Mouse (Mus musculus) spleen, embryonic (tissue): ENCODE measurements at regions not wholly inside any gene's neighbourhood (a gene's known extent, or its start where the extent isn't known, plus 50 kb on each side); places are given as distances from the start of the nearest gene placed in this dataset.

Experiments
- CTCF ChIA-PET: fragments of 350-600 bp; sonication (Branson Sonifier 250); formaldehyde crosslinking; loops from one replicate; lab custom pipeline; 2022; lab: Charles Lee

GRCm38 (mm10) chr15:59169831-59170230 lies 280.7 kb downstream of the Gm49356 start:
- CTCF ChIA-PET, result no interaction called here

DNA sequence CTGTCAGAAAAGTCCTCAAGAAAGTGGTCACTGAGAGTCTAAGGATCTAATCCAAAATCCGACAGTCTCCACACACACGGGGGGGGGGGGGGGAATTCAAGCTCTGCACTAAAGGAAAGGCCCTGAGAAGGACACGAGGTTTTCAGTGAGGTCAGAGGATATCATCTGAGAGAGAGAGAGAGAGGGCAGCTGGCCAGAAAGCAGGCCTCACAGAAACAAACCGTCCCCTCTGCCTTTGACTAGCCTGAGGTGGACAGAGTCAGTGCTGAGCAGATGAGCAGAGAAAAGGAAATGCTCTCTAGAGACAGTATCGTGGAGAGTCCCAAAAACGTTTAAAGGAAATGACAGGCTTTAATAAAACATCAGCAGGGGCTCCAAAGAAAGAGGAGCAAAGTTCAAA lies 282.0 kb downstream of the Gm49356 start:
- CTCF ChIA-PET, result interaction anchor here (0.7 kb wide), 1 partner anchor 152 kb away, joined by 4 read pairs; no protein-coding TSS in a partner anchor

DNA sequence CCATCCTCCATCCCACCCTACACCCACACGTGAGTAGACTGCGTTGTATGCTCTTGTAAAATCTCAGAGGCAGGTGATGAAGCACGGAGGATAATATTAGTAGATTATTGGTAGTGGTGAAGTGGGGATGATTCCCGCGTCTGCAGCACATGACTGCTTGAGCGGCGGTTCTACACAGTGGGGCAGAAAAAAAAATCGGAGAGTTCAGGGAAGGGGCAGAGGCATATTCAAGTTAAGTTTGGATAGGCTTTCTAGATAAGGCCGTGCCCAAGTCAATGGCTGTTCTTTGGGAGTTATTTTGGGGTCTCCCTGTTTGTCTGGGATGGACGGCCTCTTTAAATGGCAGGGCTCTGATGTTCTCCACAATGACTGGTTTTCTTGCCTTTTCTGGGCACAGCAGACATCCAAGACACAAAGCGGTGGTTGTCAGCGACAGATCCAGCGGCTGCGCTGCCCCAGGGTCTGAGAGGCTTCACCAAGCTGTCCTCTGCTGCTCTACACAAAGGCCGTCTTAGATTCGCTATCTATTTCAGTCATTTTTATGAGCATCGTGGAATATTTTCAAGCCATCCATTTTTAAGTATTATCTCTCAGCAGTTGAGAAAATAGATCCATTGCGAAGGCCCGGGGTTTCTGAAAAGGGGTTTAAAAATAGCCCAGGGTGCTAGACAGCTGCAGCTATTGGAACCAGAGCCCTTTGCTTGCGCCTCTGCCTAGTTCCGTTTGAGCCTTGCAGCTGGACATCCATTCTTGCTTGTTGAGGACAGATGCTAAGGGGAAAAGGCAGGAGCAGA lies 284.6 kb downstream of the Gm49356 start:
- CTCF ChIA-PET, result no interaction called here

GRCm38 (mm10) chr15:59174246-59174751 lies 285.2 kb downstream of the Gm49356 start:
- CTCF ChIA-PET, result no interaction called here

GRCm38 (mm10) chr15:59174893-59175531 lies 285.9 kb downstream of the Gm49356 start:
- CTCF ChIA-PET, result no interaction called here

DNA sequence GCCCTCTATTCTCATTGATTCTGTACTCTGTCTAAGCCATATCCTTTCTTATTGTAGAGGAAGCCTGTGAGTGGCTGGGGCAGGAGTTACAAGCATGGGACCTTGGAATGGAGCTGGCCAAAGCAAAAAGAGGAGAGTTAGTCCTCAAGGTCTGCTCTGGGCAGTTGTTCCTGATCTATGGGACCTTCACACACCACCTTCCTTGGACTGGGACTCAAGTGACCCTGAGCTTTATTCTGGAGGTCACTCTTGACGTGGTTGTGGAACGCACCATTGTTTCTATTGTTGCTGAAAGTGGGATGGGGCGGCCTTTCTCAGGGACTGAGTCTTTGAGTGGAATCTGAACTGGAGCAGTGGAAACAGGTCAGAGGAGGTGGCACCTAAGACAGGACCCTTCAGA lies 291.0 kb downstream of the Gm49356 start:
- CTCF ChIA-PET, result no interaction called here

- CTCF ChIA-PET, result no interaction called here
Measured at GRCm38 (mm10) chr15:59184461-59184860, 295.4 kb downstream of the Gm49356 start.

- CTCF ChIA-PET, result no interaction called here
Measured at GRCm38 (mm10) chr15:59187566-59187965, 298.5 kb downstream of the Gm49356 start.

- CTCF ChIA-PET, result no interaction called here
Measured at GRCm38 (mm10) chr15:59188371-59188770, 299.3 kb downstream of the Gm49356 start.

- CTCF ChIA-PET, result no interaction called here
Measured at GRCm38 (mm10) chr15:59190511-59190910, 301.4 kb downstream of the Gm49356 start.

- CTCF ChIA-PET, result no interaction called here
Measured at GRCm38 (mm10) chr15:59194421-59194820, 305.3 kb downstream of the Gm49356 start.

DNA sequence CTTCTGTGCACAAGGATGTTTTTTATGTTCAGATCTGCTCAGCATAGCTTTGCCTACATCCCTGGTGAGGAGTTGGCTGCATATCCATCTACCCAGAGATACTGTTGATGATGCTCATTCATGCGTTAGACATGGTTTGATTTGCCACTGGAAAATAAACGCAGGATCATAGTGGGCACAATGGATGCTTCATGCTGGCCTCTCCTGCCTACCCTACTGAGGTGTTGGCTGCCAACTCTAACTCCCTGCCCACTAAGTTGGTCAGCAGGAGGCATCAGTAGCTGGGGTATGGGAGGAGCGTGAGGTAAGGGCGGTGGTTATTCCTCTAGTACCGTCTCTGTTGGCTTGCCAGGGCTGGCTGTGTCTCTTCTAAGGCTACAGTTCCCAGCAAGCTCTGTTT lies 307.3 kb downstream of the Gm49356 start:
- CTCF ChIA-PET, result no interaction called here

GRCm38 (mm10) chr15:59197455-59198391 lies 308.6 kb downstream of the Gm49356 start:
- CTCF ChIA-PET, result no interaction called here

- CTCF ChIA-PET, result no interaction called here
Measured at GRCm38 (mm10) chr15:59201386-59201785, 312.3 kb downstream of the Gm49356 start.

- CTCF ChIA-PET, result no interaction called here
Measured at GRCm38 (mm10) chr15:59201894-59202670, 313.0 kb downstream of the Gm49356 start.

DNA sequence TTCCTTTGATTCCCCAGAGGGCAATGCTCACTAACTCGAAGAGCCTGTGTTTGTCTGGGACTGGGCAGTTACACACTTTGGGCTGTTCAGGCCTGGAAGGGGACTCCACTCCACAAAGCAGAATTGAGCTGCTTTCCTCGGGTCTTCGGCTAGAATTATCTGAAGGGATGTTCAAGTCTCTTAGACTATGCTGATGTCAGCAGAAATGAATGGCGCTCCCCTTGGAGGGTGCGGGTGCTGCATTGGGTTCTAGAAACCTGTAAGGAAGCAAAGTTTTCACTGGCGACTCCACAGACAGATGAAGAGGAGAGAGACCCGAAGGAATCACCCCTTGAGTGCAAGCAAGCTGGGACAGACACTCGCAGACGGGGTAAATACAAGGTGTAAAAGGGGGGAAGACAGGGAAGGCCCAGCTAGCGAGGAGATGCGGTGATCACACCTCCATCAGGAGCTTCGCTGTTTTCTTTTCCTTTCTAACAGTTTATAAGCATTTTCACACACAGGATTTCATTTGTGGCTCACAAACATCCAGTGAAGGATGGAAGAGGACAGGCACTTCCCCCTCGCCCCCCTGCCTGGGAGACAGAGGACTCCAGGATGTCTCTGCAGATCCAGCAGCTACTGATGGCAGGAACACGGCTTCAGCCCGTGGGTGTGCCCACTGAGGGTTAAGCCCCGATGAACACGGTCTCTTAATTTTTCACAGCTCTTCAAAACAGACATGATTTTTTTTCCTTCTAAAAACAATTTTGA lies 314.2 kb downstream of the Gm49356 start:
- CTCF ChIA-PET, result no interaction called here

- CTCF ChIA-PET, result interaction anchor here (1.1 kb wide), 1 partner anchor 255 kb away, joined by 6 read pairs; no protein-coding TSS in a partner anchor
Measured at GRCm38 (mm10) chr15:59203850-59204625, 314.9 kb downstream of the Gm49356 start.

DNA sequence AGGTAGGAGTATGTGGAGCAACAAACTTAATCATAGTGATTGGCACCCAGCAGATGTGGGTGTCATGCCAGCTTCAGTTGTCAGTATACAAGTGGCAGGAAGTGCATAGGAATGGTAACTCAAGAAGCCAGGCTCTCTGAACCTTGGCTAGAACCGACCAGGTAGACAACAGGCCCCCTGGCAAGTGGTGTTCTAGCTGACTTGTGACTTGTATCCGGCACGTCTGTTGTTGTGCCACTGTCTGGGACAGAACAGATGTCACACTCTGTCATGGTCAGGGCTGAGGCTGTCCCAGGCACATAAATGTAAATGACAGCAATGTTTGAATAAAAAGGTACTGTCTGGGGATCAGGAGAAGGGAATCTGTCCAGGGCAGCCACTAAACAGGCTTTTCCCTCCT lies 316.0 kb downstream of the Gm49356 start:
- CTCF ChIA-PET, result interaction anchor here (1.1 kb wide), 1 partner anchor 256 kb away, joined by 6 read pairs; no protein-coding TSS in a partner anchor

DNA sequence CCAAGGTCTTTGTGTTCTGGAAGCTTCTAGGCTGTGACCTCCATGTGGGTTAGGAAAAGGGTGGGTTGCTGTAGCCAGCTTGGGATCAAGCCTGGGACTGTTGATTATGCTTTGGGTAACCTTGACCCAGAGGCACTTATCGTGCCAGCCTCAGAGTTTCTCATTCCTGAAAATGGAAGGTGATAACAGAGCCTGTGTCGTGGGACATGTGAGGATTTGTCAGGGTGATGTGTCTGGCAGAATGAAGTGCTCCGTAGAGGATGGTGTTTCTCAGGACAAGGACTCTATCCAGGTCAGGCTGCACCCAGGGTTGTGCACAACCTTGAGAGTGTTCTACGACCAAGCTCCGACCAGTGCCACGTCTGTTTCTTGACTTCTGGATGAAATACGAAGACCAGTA lies 316.4 kb downstream of the Gm49356 start:
- CTCF ChIA-PET, result no interaction called here
